Mouse (Mus musculus) heart, embryonic 14.5 days (tissue): ENCODE data around the gene Rnft1. TPM values are rescaled to one million over a fixed set of nuclear protein-coding genes. Genes with fewer than 3 reads are reported as not detected.
"Not testable (repeated sequence)": the region's sequence is repeated elsewhere in the genome, so short reads cannot be mapped to it uniquely, and the experiment has no call there.

ENCODE experiments used
- ATAC-seq: fragments of 200-750 bp; cut with Nextera tagmentation; 2 replicates; pipeline ENCODE4 v1.8.0; 2017; ENCODE audit warnings: low read depth, moderate TSS enrichment; ENCODE audit not compliant: insufficient number of reproducible peaks, insufficient read depth, low FRiP score
- H3K27ac ChIP-seq, 2 experiments: fragments of 200-500 bp in 1 of 2; fragments of 300-500 bp in 1 of 2; sonication (generic) in 1 of 2; replicated peaks in 1 of 2; 2 replicates each; pipeline ENCODE4 v1.5.1; 2012 to 2014; ENCODE audit warnings: low read depth in 2 of 2, low read length in 2 of 2, control low read depth in 1 of 2, mild to moderate bottlenecking in 1 of 2, mixed read lengths in 1 of 2; ENCODE audit not compliant: control insufficient read depth in 1 of 2, insufficient read depth in 1 of 2
- H3K27me3 ChIP-seq: fragments of 300-500 bp; sonication (generic); 2 replicates; pipeline ENCODE4 v1.6.1; 2014; ENCODE audit warnings: mild to moderate bottlenecking, low read length, control low read depth; ENCODE audit not compliant: control insufficient read depth, insufficient read depth
- H3K36me3 ChIP-seq: fragments of 300-500 bp; sonication (generic); 2 replicates; pipeline ENCODE4 v1.6.1; 2014; ENCODE audit warnings: mild to moderate bottlenecking, control low read depth, low read length, mixed read lengths; ENCODE audit not compliant: control insufficient read depth, insufficient read depth
- H3K4me1 ChIP-seq, 2 experiments: fragments of 200-500 bp in 1 of 2; fragments of 300-500 bp in 1 of 2; sonication (generic) in 1 of 2; 2 replicates each; pipeline ENCODE4 v1.6.1; 2012 to 2014; ENCODE audit warnings: low read length in 2 of 2, control low read depth in 1 of 2, mixed read lengths in 1 of 2; ENCODE audit not compliant: control insufficient read depth in 2 of 2, insufficient read depth in 2 of 2
- H3K4me2 ChIP-seq: fragments of 300-500 bp; sonication (generic); 2 replicates; pipeline ENCODE4 v1.6.1; 2014; ENCODE audit warnings: mild to moderate bottlenecking, low read length
- H3K4me3 ChIP-seq, 2 experiments: fragments of 200-500 bp in 1 of 2; fragments of 300-500 bp in 1 of 2; sonication (generic) in 1 of 2; 2 replicates each; pipeline ENCODE4 v1.5.1; 2012 to 2014; ENCODE audit warnings: low read length in 2 of 2, mild to moderate bottlenecking in 2 of 2, control low read depth in 1 of 2, low read depth in 1 of 2, moderate library complexity in 1 of 2; ENCODE audit not compliant: control insufficient read depth in 1 of 2, insufficient read depth in 1 of 2
- H3K9ac ChIP-seq: fragments of 300-500 bp; sonication (generic); 2 replicates; pipeline ENCODE4 v1.6.1; 2014; ENCODE audit warnings: mild to moderate bottlenecking, low read length
- H3K9me3 ChIP-seq: fragments of 300-500 bp; sonication (generic); 2 replicates; pipeline ENCODE4 v1.6.1; 2016; ENCODE audit warnings: low read length, control low read depth; ENCODE audit not compliant: control insufficient read depth
- WGBS: fragments of 180-500 bp; shearing (Covaris S2); extraction: QIAGEN DNeasy Blood & Tissue Kit; methylation state at CpG from one replicate; pipeline ENCODE4 v1.1.7; 2014; 5-methylcytosine and 5-hydroxymethylcytosine counted together
- polyA plus RNA-seq: library from polyadenylated mRNA; unstranded; fragments of >200 nt; fragmentation: Nextera tagmentation; extraction: Ambion mirVana; gene quantifications from 2 replicates; pipeline ENCODE4 v1.2.1, GENCODE M21; 2014

Rnft1 gene
- polyA plus RNA-seq, 1 experiment from 2014 or later: 46.6 TPM

GRCm38 (mm10) chr11:86517229-86517628, 32.8 kb downstream of the Rnft1 start:
- Histone ChIP-seq H3K4me1 (no peaks in the 10 kb centered on the region), H3K27me3 (no peaks in the 10 kb centered on the region), H3K9ac (no peak overlapping the region), H3K9me3 (0 out of 2 replicates have a peak, but pooled peaks cover 3% of the 10 kb centered on the region), H3K4me3 (no peak overlapping the region), H3K36me3 (peaks cover 91% of the 10 kb centered on the region), H3K4me2 (no peak overlapping the region), H3K27ac (no peak overlapping the region)
- ATAC-seq: no peak
- 92% methylated on average over 3 of the region's 3 CpGs for WGBS

- ATAC-seq: no peak
- peaks cover 91% of the 10 kb centered on the region for H3K36me3 ChIP-seq
- 0 out of 2 replicates have a peak, but pooled peaks cover 3% of the 10 kb centered on the region for H3K9me3 ChIP-seq
- H3K27ac ChIP-seq: no peak overlapping the region
- 91% methylated on average over 7 of the region's 7 CpGs for WGBS
- H3K27me3 ChIP-seq: no peaks in the 10 kb centered on the region
- no peak overlapping the region for H3K4me2 ChIP-seq
- no peak overlapping the region for H3K4me3 ChIP-seq
- no peak overlapping the region for H3K9ac ChIP-seq
- H3K4me1 ChIP-seq: no peaks in the 10 kb centered on the region
These were observed 35.3 kb downstream of the Rnft1 start for GRCm38 (mm10) chr11:86519751-86520150.

GRCm38 (mm10) chr11:86527528-86527927, 43.1 kb downstream of the Rnft1 start:
- Histone ChIP-seq H3K4me1 (no peaks in the 10 kb centered on the region), H3K36me3 (peaks cover 93% of the 10 kb centered on the region), H3K4me2 (no peak overlapping the region), H3K4me3 (no peak overlapping the region), H3K9ac (no peak overlapping the region), H3K27ac (no peak overlapping the region), H3K9me3 (no peaks in the 10 kb centered on the region), H3K27me3 (no peaks in the 10 kb centered on the region)
- ATAC-seq: no peak
- 90% methylated on average over 4 of the region's 4 CpGs for WGBS

- ATAC-seq: no peak
- Histone ChIP-seq H3K4me2 (no peak overlapping the region), H3K9ac (no peak overlapping the region), H3K4me3 (no peak overlapping the region), H3K9me3 (no peaks in the 10 kb centered on the region), H3K27ac (no peak overlapping the region), H3K27me3 (no peaks in the 10 kb centered on the region), H3K4me1 (no peaks in the 10 kb centered on the region), H3K36me3 (peaks cover 62% of the 10 kb centered on the region)
- 73% methylated on average over 1 of the region's 1 CpGs for WGBS
These were observed 48.4 kb downstream of the Rnft1 start for GRCm38 (mm10) chr11:86532834-86533233.

GRCm38 (mm10) chr11:86533302-86533701, 48.8 kb downstream of the Rnft1 start:
- H3K4me3 ChIP-seq, ATAC-seq, H3K27ac ChIP-seq, H3K9ac ChIP-seq, H3K27me3 ChIP-seq, H3K4me2 ChIP-seq, H3K9me3 ChIP-seq, H3K4me1 ChIP-seq: not testable (repeated sequence)
- H3K36me3 ChIP-seq: peaks cover 57% of the 10 kb centered on the region
- WGBS: 92% methylated on average over 6 of the region's 6 CpGs

GRCm38 (mm10) chr11:86534201-86534910, 49.9 kb downstream of the Rnft1 start:
- H3K9me3 ChIP-seq: no peaks in the 10 kb centered on the region
- peaks cover 51% of the 10 kb centered on the region for H3K36me3 ChIP-seq
- no peaks in the 10 kb centered on the region for H3K27me3 ChIP-seq
- H3K4me2 ChIP-seq: no peak overlapping the region
- no peak for ATAC-seq
- no peak overlapping the region for H3K27ac ChIP-seq
- 90% methylated on average over 5 of the region's 5 CpGs for WGBS
- no peak overlapping the region for H3K9ac ChIP-seq
- no peak overlapping the region for H3K4me3 ChIP-seq
- H3K4me1 ChIP-seq: no peaks in the 10 kb centered on the region

GRCm38 (mm10) chr11:86538786-86539185, 54.3 kb downstream of the Rnft1 start:
- no peak overlapping the region for H3K4me3 ChIP-seq
- no peak overlapping the region for H3K9ac ChIP-seq
- peaks cover 2 to 12% of the 10 kb centered on the region in 2 experiments; a peak in 3 of 4 replicates for H3K4me1 ChIP-seq
- WGBS: 91% methylated on average over 4 of the region's 4 CpGs
- no peaks in the 10 kb centered on the region for H3K27me3 ChIP-seq
- H3K9me3 ChIP-seq: no peaks in the 10 kb centered on the region
- H3K27ac ChIP-seq: no peak overlapping the region
- no peak overlapping the region for H3K4me2 ChIP-seq
- H3K36me3 ChIP-seq: peaks cover 15% of the 10 kb centered on the region
- no peak for ATAC-seq
